Mouse (Mus musculus) myocyte (in vitro differentiated cells): Measurements from ENCODE around the gene Pdilt. TPM values are rescaled to one million over a fixed set of nuclear protein-coding genes. Genes with fewer than 3 reads are reported as not detected.

ENCODE experiments used
- H3K27me3 ChIP-seq: one replicate; pipeline ENCODE4 v1.6.1; 2011; ENCODE audit not compliant: control insufficient read depth, insufficient read depth, insufficient read length
- H3K36me3 ChIP-seq: one replicate; pipeline ENCODE4 v1.6.1; 2011; ENCODE audit not compliant: control insufficient read depth, insufficient read depth
- H3K4me2 ChIP-seq: one replicate; pipeline ENCODE4 v1.6.1; 2011; ENCODE audit warnings: low read depth, control low read depth
- H3K4me3 ChIP-seq: one replicate; pipeline ENCODE4 v1.5.1; 2011; ENCODE audit warnings: mild to moderate bottlenecking, control low read depth, moderate library complexity
- H3K79me2 ChIP-seq: one replicate; pipeline ENCODE4 v1.6.1; 2011; ENCODE audit not compliant: control insufficient read depth, insufficient read depth
- H3ac ChIP-seq: one replicate; pipeline ENCODE4 v1.6.1; 2011; ENCODE audit not compliant: control insufficient read depth, insufficient read length
- CEBPB ChIP-seq: IDR thresholded peaks from 2 replicates; pipeline ENCODE4 v1.6.1; 2011; ENCODE audit warnings: mild to moderate bottlenecking, moderate library complexity; ENCODE audit not compliant: poor library complexity, insufficient read depth, severe bottlenecking
- E2F4 ChIP-seq: IDR thresholded peaks from one replicate; pipeline ENCODE4 v1.6.1; 2011; ENCODE audit warnings: mild to moderate bottlenecking, control low read depth, moderate library complexity; ENCODE audit not compliant: insufficient read depth
- MAX ChIP-seq: IDR thresholded peaks from one replicate; pipeline ENCODE4 v1.6.1; 2011; ENCODE audit warnings: low read depth, mild to moderate bottlenecking, control low read depth
- MYOD1 ChIP-seq, 3 experiments: IDR thresholded peaks; one replicate each; pipeline ENCODE4 v1.6.1; 2011; ENCODE audit warnings: control low read depth in 2 of 3, low read depth in 2 of 3, mild to moderate bottlenecking in 2 of 3, moderate library complexity in 1 of 3; ENCODE audit not compliant: insufficient read length in 2 of 3, control insufficient read depth in 1 of 3
- MYOG ChIP-seq, 3 experiments: IDR thresholded peaks; one replicate each; pipeline ENCODE4 v1.6.1; 2011; ENCODE audit warnings: control low read depth in 2 of 3, low read depth in 2 of 3, mild to moderate bottlenecking in 2 of 3; ENCODE audit not compliant: insufficient read length in 2 of 3, control insufficient read depth in 1 of 3, insufficient read depth in 1 of 3
- POLR2A ChIP-seq: IDR thresholded peaks from one replicate; pipeline ENCODE4 v1.6.1; 2011; ENCODE audit warnings: low read depth, mild to moderate bottlenecking, control low read depth, moderate library complexity; ENCODE audit not compliant: insufficient read length
- POLR2AphosphoS2 ChIP-seq: IDR thresholded peaks from one replicate; pipeline ENCODE4 v1.6.1; 2011; ENCODE audit warnings: low read depth, control low read depth; ENCODE audit not compliant: insufficient read length
- REST ChIP-seq: IDR thresholded peaks from one replicate; pipeline ENCODE4 v1.6.1; 2011; ENCODE audit warnings: mild to moderate bottlenecking, control low read depth, moderate library complexity; ENCODE audit not compliant: insufficient read depth, insufficient read length
- SRF ChIP-seq: IDR thresholded peaks from one replicate; pipeline ENCODE4 v1.6.1; 2011; ENCODE audit warnings: low read depth; ENCODE audit not compliant: control insufficient read depth, insufficient read length
- TCF12 ChIP-seq: IDR thresholded peaks from one replicate; pipeline ENCODE4 v1.6.1; 2011; ENCODE audit warnings: mild to moderate bottlenecking, control low read depth; ENCODE audit not compliant: poor library complexity, insufficient read depth, severe bottlenecking
- TCF3 ChIP-seq: IDR thresholded peaks from one replicate; pipeline ENCODE4 v1.6.1; 2011; ENCODE audit warnings: low read depth, control low read depth; ENCODE audit not compliant: insufficient read length
- USF1 ChIP-seq: IDR thresholded peaks from one replicate; pipeline ENCODE4 v1.6.1; 2011; ENCODE audit warnings: low read depth, mild to moderate bottlenecking, control low read depth, moderate library complexity
- polyA plus RNA-seq: library from polyadenylated mRNA; unstranded; fragments of >200 nt; fragmentation: generic; extraction: Trizol; gene quantifications from one replicate; pipeline ENCODE4 v1.2.1, GENCODE M21; 2012; ENCODE audit warnings: missing spikeins

Gene Pdilt
- polyA plus RNA-seq, 1 experiment, result not detected

DNA sequence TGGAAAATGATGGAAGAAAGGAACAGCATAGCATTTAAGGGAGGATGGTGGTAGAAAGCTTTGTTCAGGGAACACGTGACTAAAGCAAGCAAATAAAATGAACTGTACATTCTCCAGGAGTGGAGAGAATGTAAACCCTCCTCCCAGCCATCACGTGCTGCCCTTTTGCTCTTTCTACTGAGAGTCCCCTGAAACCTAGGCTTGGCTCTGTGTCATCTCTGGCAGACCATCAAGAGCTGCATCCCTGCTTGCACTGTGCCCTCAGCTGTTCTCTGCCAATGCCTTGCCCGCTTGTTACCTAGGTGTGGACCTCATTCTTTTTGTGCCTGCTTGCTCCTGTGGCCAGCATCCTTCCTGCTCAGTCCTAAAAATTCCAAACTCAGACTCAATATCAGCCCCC is 1.5 kb downstream of the Pdilt start:
- no peak overlapping the region for H3K4me3 ChIP-seq
- H3K27me3 ChIP-seq, result no peaks in the 10 kb centered on the region
- no peaks in the 10 kb centered on the region for H3K79me2 ChIP-seq
- no peak for TF ChIP-seq TCF3
- no peak for TF ChIP-seq MYOD1 (IDR thresholded peaks at IDR 0.05; ENCODE audit: control insufficient read depth in 1 of 3, insufficient read length in 2 of 3, low read depth in 2 of 3)
- no peak for TF ChIP-seq POLR2A
- no peak overlapping the region for H3K4me2 ChIP-seq
- no peaks in the 10 kb centered on the region for H3K36me3 ChIP-seq
- no peak overlapping the region for H3ac ChIP-seq

GRCm38 (mm10) chr7:119519654-119520053 is 3.6 kb downstream of the Pdilt start:
- TF ChIP-seq MAX, result no peak
- TF ChIP-seq MYOD1 (IDR thresholded peaks at IDR 0.05; ENCODE audit: control insufficient read depth in 1 of 3, insufficient read length in 2 of 3, low read depth in 2 of 3), result no peak
- no peak for TF ChIP-seq USF1
- no peak for TF ChIP-seq POLR2A
- TF ChIP-seq CEBPB, result no peak
- TF ChIP-seq MYOG (IDR thresholded peaks at IDR 0.05; ENCODE audit: control insufficient read depth in 1 of 3, insufficient read depth in 1 of 3, insufficient read length in 2 of 3, low read depth in 2 of 3), result no peak
- TF ChIP-seq SRF, result no peak
- no peak for TF ChIP-seq TCF3
- TF ChIP-seq POLR2AphosphoS2, result no peak
- TF ChIP-seq REST, result no peak
- no peak for TF ChIP-seq TCF12
- TF ChIP-seq E2F4, result no peak
- Histone ChIP-seq H3K4me2 (no peak overlapping the region), H3K79me2 (no peaks in the 10 kb centered on the region), H3K4me3 (no peak overlapping the region), H3ac (no peak overlapping the region), H3K36me3 (no peaks in the 10 kb centered on the region), H3K27me3 (no peaks in the 10 kb centered on the region)

GRCm38 (mm10) chr7:119519163-119519562 is 4.1 kb downstream of the Pdilt start, which contains the start of gene Acsm5:
Acsm5 (plus strand) TSS chr7:119519463.
- H3K79me2 ChIP-seq, result no peaks in the 10 kb centered on the region
- no peaks in the 10 kb centered on the region for H3K36me3 ChIP-seq
- no peak within 1 kb of the TSS for H3ac ChIP-seq
- TF ChIP-seq CEBPB, result no peak
- TF ChIP-seq POLR2A, result no peak
- no peak for TF ChIP-seq USF1
- TF ChIP-seq REST, result no peak
- TF ChIP-seq SRF, result no peak
- no peak for TF ChIP-seq POLR2AphosphoS2
- TF ChIP-seq MYOG (IDR thresholded peaks at IDR 0.05; ENCODE audit: control insufficient read depth in 1 of 3, insufficient read depth in 1 of 3, insufficient read length in 2 of 3, low read depth in 2 of 3), result no peak
- TF ChIP-seq E2F4, result no peak
- no peak for TF ChIP-seq MAX
- no peak for TF ChIP-seq TCF12
- no peak for TF ChIP-seq MYOD1 (IDR thresholded peaks at IDR 0.05; ENCODE audit: control insufficient read depth in 1 of 3, insufficient read length in 2 of 3, low read depth in 2 of 3)
- no peak for TF ChIP-seq TCF3
- H3K4me2 ChIP-seq, result no peak within 1 kb of the TSS
- H3K4me3 ChIP-seq, result no peak within 1 kb of the TSS
- H3K27me3 ChIP-seq, result no peaks in the 10 kb centered on the region

- Histone ChIP-seq H3K4me2 (no peak overlapping the region), H3K4me3 (no peak overlapping the region), H3ac (no peak overlapping the region), H3K36me3 (no peaks in the 10 kb centered on the region), H3K27me3 (no peaks in the 10 kb centered on the region), H3K79me2 (no peaks in the 10 kb centered on the region)
- TF ChIP-seq MYOD1 (IDR thresholded peaks at IDR 0.05; ENCODE audit: control insufficient read depth in 1 of 3, insufficient read length in 2 of 3, low read depth in 2 of 3), result no peak
- no peak for TF ChIP-seq POLR2AphosphoS2
- no peak for TF ChIP-seq USF1
- no peak for TF ChIP-seq TCF3
Measured at GRCm38 (mm10) chr7:119516272-119516558, 7.1 kb downstream of the Pdilt start.

- no peak for TF ChIP-seq MYOD1 (IDR thresholded peaks at IDR 0.05; ENCODE audit: control insufficient read depth in 1 of 3, insufficient read length in 2 of 3, low read depth in 2 of 3)
- no peak for TF ChIP-seq SRF
- TF ChIP-seq REST, result no peak
- H3ac ChIP-seq, result no peak overlapping the region
Measured at GRCm38 (mm10) chr7:119515492-119516271, 7.6 kb downstream of the Pdilt start.

More at GRCm38 (mm10) chr7:119515492-119516271, 7.6 kb downstream of the Pdilt start:
- no peak overlapping the region for H3K4me3 ChIP-seq
- no peaks in the 10 kb centered on the region for H3K36me3 ChIP-seq
- no peak overlapping the region for H3K4me2 ChIP-seq
- no peaks in the 10 kb centered on the region for H3K79me2 ChIP-seq
- no peaks in the 10 kb centered on the region for H3K27me3 ChIP-seq
